Mouse (Mus musculus) naive thymus-derived CD4-positive, alpha-beta T cell, adult 2 months (primary cell): ENCODE data around the gene Lrfn3.

Source experiments
- DNase-seq: peaks from one replicate; pipeline ENCODE4 v3.0.0-alpha.2; 2011; ENCODE audit warnings: low read depth

The Lrfn3 gene

DNA sequence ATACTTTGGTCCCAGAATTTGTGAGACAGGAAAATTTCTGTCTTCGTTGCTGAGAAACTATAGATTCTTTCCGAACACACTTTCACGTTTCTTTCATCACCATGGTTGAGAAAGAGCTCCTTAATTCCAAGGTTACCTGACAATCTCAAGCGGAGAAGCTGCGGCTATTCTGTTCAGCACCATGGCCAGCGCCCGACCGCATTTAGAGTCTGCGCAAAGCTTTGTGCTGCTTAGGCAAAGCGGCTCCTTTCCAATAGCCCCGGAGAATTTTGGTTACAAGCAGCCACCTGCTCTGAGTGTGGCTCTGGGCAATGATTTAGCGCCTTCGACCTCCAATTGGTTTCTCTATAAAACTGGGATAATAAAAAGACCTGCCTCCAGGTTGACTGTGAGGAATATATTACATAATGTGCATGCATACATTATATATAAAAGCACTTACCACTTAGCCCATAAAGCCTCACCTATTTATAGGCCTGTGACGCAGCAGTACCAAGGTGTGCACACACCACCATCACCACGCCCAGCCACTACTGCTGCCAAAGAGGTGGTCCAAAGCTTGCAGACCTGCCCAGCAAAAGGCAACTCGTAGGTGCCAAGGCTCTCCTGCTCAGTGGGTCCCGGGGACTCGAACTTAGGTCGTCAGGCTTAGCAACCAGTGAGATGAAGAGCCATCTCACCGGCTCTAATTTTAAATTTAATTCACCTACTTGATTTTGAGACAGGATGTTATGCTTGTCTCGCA lies 15.8 kb downstream of the Lrfn3 start:
- DNase-seq: peak; percentile 82

DNA sequence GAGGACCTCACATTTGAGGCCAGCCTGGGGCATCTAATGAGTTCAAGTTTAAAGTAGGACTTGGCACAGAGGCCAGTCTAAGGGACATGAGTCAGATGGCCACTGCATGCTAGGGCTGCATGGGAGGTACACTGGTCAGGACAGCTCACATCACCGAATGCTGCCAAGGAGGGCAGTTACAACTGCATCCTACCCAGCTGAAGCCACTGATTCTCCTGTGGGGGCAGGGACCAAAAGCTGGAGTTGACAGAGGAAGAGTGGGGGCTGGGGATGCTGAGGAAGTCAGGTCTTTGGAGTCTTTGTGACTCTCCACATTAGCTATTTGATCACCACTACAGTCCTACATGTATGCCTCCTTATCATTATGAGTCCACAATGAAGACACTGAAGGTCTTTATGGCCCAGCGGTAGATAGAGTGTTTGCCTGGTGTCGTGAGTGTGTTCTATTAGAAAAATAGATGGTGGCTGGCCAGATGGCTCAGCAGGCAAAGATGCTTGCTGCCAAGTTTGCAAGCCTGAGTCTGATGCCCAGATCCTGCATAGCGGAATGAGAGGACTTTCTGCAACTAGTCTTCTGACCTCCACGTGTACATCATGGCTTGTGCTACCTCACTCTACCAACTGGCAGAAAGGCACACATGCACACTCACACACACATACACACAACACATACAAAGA lies 23.0 kb downstream of the Lrfn3 start:
- no peak for DNase-seq

DNA sequence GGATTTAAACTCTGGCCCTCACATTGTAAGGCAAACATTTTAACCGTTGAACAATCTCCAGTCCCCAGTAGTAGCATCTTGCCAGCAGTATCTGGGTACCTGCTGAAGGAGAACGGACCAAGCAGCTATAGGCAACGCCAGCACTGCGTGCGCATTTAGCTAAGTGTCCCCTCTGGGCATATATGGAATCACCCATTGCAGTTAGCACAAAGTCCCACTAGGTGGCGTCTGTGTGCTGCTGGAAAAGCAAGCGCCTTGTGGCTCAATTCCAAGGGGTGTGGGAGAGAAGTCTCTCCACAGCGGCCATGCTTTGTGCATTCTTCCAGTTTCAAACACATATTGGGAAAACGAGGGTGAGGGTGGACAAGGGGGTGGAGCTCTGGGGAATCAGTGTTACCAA lies 26.2 kb downstream of the Lrfn3 start:
- peak; percentile 85 for DNase-seq

DNA sequence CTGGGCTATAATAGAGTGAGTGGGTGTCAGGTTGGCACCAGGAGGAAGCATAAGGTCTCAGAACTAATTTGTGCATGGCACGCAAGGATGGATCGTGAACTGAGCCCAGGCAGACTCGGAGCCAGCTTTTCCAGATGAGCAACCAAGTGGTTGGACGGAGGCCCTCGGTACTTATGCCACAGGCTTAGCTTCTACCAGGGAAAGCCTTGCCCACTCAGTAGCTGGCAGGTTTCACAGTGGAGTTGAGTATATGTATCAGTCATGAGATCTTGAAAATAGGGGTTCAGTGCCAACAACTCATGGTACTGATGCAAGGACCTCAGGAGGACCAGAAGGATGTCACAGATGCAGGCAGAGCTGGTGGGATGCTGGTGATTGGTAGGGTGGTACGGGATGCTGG lies 26.9 kb downstream of the Lrfn3 start:
- no peak for DNase-seq

DNA sequence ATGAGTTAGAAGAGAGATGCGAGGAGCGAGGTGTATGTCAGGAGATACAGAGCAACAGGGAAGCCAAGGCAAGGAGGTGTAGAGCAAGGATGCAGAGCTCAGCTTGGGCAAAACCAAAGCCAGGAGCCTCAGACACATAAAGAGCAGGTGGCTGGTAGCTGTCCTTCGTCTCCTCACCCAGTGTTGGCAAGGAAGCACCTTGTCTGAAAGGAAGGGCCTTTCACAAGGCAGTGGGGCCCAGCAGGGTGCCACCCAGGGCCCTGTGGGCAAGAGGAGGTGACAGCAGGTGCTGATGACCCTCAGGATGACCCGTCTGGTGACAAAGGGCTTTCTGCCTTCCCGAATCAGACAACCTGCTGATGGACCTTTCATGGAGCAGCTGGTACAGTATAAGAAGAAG lies 28.0 kb downstream of the Lrfn3 start:
- no peak for DNase-seq

DNA sequence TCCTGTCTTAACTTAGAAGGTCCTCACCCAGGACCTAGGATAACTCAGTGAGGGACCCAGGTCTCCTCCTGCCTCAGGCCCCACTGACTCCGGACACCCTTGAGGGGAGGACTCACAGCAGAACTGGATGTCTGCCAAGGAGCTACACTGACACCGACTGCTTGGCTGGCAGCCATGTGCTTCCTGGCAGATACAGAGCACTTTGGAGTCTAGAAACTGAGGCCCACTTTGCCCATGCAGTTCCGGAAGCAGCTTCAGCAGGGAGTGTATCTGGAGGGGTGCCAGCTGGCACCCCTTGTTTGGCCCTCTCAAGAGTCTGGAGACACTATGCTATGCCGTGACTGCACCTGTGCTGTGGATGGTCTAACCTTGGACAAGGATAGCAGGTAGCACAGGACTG lies 29.1 kb downstream of the Lrfn3 start:
- DNase-seq: peak; percentile 68

DNA sequence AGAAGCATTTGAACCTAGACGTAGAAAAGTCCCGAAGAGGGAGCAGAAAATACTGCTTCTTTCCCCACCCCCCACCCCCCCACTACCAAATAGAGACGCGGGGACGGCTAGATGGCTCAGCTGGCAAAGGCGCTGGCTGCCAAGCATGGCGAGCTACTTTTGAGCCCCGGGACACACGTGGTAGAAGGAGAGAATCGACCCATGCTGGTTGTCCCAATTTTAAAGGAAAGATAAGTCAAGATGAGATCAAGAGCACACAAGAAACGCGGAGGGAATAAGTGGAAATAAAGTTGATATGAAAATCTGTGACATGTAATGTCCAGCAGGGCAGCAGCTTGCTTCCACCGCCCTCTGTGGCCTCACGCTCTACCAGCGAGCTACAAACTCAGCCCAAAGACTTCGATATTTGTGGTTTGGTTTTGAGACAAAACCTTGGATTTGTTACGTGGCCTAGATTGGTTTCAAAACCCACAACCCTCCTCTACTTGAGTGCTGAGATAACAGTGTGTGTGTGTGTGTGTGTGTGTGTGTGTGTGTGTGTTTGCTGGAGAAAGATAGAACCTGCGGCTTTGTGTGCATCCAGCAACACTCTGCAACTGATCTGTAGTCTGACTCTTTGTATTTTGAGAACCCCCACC lies 29.8 kb downstream of the Lrfn3 start:
- DNase-seq: peak; percentile 69

DNA sequence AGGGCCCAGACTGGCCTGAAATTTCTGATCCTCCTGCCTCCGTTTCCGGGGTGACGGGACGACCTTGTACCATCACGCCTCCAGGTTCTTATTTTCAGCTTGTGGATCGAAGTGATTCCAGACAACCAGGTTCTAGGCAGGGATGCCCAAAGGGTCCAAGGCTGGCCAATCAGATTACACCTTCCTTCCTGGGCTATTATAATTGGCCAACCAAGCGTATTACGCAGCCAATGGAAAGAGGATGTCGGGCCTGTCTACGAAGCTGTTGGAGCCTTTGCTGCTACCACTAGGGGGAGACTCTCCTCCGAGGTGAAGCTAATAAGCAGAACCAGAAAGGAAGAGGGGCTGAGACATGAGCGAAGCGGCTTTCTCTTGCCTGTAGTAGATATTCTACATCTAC lies 30.7 kb downstream of the Lrfn3 start:
- DNase-seq: peak; percentile 94

DNA sequence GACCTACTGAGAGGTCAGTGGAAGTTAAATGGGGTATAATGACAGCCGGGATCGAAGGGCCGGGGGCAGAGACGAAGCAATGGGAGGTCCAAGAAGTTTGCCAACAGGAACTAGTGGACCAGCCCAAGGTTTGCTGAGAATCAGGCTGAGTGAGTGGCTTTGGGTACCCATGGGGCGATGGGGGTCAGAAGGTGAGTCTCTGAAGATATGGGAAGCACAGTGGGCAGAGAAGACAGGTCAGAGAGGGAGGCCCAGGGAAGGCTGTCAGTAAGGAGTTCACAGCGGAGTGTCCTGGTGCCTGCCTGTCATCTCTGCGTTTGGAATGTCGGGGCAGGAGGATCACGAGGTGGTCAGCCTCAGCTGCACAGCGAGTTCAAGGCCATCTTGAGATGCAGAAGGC lies 34.2 kb downstream of the Lrfn3 start:
- no peak for DNase-seq

DNA sequence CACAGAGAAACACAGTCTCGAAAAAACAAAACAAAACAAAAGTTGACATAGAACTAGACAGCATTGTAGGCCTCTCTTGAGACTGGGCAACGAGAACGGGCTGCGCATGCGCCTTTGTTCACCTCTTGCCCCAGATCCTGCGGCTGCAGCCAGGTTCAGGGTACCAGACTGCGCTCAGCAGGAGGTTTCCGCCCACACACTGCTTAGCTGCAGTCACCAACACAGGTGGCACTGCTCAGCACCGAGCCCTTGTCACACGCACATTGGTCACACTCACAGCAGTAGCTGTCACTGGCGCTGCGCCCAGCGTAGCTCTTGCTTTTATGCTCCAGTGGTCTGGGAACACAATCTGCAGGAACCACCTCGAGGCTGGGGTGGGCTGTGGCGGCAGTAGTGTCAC lies 35.4 kb downstream of the Lrfn3 start:
- DNase-seq: peak; percentile 34

DNA sequence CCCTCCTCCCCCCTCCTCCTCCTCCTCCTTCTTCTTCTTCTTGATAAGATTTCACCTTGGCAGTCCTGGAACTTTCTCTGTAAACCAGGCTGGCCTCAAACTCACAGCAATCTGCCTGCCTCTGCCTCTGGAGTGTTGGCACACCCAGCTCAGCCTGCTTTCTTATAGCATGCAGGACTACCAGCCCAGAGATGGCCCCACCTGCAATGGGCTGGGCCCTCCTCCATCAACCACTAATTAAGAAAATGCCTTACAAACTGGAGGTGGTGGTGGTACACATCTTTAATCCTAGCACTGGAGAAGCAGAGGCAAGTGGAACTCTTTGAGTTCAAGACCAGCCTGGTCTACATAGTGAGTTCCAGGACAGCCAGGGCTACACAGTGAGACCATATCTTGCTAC lies 36.1 kb downstream of the Lrfn3 start:
- DNase-seq: no peak

DNA sequence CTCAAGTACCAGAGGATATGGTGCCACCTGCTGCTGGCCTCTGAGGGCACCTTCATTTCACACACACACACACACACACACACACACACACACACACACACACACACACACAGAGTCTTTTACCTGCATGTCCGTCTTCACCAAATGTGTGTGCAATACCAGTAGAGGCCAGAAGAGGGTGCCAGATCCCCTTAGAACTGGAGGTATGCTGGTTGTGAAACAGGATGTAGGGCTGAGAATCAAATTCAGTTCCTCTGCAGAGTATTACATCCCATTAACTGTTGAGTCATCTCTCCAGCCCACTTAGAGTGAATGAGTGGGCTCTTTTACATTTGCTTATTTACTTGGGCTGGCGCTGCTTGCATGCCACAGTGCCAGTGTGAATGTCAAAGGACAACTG lies 37.2 kb downstream of the Lrfn3 start:
- peak; percentile 86 for DNase-seq

DNA sequence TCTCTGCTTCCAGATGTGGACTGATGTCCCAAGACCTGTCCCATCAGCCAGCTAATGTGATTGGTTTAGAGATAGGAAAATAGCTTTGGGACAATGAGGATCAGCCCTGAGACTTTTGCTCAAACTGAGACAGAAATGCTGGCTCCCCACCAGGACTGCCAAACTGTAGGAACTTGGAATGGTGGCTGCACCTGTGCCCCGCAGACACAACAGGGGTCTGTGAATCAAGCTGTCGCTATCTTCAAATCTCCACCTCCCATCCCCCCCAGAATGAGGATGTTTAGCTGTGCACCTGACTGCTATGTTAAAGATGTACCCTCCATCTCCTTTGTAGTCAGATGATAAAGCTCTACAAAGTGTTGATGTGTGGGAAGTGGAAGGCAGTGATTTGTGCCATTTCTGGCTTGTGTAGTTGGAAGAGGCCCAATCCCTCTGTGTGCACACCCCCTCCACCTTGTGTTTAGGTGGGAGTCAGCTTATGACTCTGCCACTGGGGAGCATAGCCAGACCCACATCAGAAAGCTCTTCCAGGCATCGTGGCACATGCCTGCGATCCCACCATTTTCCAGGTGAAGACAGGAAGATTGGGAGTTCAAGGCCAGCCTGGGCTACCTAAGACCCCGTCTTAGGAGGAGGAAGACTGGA lies 38.1 kb downstream of the Lrfn3 start:
- DNase-seq: no peak

DNA sequence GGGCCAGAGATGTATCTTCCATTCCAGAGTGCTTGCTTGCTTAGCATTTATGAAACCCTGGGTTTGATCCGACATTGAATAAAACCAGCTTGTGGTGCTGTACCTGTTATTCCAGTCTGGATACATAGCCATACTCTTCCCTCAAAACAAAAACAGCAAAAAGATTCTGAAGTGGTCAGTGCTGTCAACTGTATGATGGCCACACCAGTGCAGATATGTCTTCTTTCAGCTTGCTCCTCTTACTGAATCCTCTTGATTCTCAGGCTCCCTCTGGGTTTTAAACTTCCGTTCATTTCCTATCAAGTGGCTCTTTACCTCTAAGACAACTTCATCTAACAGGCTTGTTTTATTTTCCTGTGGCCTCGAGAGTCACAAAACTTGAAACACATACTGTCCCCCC lies 38.8 kb downstream of the Lrfn3 start, which contains the start of gene Sdhaf1:
Gene Sdhaf1, minus strand, starts transcription at position 101 of the 400 bp plus-strand sequence.
- DNase-seq: no peak

DNA sequence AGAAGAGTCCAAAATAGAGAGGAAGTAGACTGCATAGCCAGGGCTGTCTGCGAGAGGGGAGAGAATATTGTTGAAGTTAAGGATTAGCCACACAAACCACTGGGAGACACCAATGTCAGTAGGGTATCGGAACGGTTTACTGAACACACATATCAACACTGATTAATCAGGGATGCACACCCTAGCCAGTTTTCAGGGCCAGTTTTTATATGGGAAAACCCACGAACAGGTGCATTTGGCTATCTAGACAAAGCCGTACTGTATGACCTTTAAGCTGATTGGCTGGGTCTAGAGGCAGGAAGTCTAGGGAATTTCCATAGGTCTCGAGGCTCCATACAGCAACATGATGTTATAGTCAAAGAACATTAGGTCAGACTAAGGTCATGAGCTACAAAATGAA lies 39.7 kb downstream of the Lrfn3 start:
- peak; percentile 83 for DNase-seq

DNA sequence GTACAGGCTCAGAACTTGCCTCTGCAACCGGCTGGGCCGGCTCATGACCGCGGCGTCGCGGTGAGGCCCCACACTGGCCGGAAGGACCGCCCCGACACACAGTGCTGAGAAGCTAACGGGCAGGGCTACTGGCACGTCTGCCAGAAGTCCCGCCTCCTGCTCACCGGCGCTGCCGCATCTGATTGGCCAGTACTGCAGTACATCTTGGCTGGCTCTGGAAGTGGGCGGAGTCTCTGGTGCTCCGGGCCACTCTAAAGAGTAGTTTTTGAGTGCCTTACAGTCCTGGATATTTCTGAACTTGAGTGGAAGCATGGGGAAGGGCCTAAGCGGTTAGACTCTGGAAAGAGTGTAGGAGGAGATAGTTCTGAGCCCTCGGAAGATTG lies 40.3 kb downstream of the Lrfn3 start:
- peak; percentile 96 for DNase-seq

DNA sequence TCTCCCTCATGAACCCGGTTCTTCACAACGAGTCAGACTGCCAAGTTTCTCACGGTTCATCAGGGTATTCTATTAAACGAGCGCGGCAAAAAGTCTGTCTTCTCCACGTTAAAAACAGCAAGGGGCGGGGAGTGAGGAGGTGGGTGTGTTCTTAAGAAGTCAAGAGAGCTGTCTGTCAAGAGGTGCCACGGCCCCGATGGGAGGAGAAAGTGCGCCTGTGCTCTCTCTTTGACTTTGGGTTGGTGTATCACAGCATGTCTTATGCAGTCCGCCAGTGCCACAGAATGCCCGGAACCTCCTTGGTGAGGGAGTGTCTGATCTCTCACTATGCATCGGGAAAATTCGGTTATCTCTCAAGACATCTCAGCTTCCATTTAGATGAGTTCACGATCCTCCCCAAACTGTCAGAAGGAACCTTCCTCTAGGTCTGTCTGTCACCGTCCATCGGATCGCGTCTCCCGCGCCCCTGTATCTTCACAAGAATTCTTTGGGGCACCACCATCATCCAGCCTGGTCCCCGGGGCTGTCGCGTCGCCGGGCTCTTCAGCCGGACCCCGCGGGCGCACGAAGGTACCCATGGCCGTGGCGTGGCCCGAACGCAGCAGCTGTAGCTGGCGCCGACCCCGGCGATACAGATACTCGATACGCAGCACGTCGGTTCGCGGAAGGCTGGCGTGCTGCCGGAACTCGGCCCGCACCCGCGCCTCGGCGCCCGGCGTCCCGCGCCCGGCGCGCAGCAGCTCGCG lies 40.9 kb downstream of the Lrfn3 start, which contains the start of gene E130208F15Rik:
Gene E130208F15Rik, plus strand, starts transcription at position 202 of the 746 bp plus-strand sequence.
- DNase-seq: peak; percentile 91

DNA sequence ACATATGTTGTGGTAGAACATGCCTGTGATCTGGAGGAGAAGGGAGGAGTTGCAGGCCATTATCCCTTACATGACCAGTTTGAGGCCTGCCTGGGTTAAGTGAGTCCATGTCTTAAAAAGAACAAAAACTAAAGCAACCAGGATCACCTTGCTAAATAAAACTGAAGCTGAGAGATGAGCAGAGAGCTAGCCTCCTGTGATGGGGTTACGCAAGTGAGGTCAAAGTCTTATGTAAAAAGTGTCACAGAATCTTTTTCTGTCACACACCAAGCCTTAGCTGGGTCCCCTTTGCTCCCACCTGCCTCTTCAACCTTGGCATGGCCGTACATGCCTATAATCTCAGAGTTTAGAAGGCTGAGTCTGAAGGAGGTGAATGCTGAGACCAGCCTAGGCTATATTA lies 41.6 kb downstream of the Lrfn3 start:
- DNase-seq: no peak

DNA sequence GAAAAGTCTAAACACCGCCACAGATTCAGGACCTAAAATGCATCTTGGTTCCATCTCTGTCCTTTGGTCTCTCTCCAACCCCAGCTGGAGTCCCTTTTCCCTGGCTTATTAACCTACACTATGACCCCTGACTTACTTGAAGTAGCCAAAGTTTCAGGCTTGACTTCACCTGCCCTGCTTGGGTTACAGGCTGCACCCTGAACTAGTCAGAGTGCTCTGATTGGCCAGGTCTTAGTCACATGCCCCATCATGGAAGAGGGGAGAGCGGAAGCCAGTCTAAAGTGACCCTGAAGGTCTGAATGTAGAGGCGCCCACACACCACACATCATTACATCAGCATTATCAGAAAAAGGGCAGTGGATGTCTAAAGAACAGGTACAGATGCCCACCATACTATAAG lies 44.4 kb downstream of the Lrfn3 start:
- DNase-seq: no peak

DNA sequence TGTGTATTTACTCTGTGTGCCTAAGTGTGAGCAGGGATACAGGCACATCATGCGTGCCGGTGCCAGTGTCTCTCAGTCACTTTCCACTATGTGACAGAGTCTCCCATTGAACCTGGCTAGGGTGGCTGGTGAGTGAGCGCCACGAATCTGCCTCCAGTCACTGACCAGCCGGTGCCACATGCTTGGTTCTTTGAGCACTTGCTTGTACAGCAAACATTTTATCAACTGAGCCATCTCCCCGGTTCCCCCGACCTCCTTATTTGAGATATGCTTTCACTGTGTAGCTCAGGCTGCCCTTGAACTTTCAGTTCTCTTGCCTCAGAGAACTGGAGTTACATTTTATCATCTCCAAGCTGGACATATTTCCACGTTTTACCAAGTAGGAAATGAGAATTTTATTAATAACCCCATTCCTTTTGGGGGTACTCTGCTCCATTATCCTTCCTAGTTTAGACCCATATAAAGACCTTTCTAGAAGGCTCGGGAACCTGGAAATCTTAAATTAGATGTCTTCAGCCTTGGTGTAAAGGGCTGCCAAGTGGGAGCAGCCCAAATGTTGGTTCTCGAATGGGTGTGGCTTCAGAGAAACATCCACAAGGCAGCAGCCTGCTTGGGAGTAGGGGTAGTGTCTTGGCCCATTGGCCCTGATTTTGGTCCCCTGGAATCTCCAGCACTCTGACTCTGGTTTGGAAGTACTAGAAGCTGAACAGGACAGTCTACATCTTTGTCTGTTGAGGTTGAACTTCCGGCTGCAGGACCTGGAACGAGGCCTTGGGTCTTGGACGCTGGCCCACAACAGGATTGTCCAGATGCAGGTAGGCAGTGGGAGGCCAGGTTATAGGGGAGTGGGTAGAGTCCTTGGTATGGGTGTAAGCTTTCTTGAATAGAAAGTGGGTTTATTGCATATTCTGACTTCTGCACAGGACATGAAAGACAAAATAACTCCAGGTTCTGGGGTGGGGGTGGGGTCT lies 46.7 kb downstream of the Lrfn3 start:
- no peak for DNase-seq

DNA sequence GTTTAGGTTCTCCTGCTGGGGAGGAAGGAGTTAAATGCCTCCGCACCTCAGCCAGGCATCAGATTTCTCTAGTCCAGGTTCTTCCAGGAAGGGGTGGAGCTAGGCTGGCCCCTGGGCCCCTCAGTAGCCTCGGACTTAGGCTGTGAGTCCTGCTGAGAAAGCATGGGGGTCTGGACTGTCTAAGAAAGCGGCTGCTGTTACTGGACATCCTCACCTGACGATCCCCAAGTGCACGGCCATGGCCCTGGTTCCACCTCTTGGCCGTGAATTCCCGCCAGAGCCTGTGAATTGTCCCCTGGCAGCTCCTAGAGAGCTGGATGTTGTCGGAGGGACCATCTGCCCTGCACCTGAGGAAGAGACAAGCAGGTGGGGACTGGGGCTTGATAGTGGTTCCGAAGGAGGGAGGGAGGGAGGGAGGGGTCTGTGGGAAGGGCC lies 47.8 kb downstream of the Lrfn3 start, which contains the start of gene Syne4:
Gene Syne4, plus strand, starts transcription at position 87 of the 435 bp plus-strand sequence.
- DNase-seq: no peak
